Mouse (Mus musculus) left cerebral cortex, postnatal 10 days (tissue): ENCODE data around the gene Ctnnd1. TPM values are rescaled to one million over a fixed set of nuclear protein-coding genes. Genes with fewer than 3 reads are reported as not detected.

ENCODE experiments used
- DNase-seq, 2 experiments: peaks; one replicate each; pipeline ENCODE4 v3.0.0; 2021 to 2022; ENCODE audit warnings: low spot score in 2 of 2, mixed read lengths in 1 of 2; ENCODE audit errors: extremely low spot score in 1 of 2
- intact Hi-C: fragments of 180-260 bp; cut with DNase I; formaldehyde crosslinking; loops from one replicate; pipeline ENCODE4 v1.15.1; 2025
- total RNA-seq, 2 experiments: library from RNA; stranded (reverse); gene quantifications; 2 replicates each; pipeline ENCODE4 v1.2.3; 2021

Gene Ctnnd1
- total RNA-seq, 2 experiments from 2014 or later: 61.3 to 64.7 TPM

DNA sequence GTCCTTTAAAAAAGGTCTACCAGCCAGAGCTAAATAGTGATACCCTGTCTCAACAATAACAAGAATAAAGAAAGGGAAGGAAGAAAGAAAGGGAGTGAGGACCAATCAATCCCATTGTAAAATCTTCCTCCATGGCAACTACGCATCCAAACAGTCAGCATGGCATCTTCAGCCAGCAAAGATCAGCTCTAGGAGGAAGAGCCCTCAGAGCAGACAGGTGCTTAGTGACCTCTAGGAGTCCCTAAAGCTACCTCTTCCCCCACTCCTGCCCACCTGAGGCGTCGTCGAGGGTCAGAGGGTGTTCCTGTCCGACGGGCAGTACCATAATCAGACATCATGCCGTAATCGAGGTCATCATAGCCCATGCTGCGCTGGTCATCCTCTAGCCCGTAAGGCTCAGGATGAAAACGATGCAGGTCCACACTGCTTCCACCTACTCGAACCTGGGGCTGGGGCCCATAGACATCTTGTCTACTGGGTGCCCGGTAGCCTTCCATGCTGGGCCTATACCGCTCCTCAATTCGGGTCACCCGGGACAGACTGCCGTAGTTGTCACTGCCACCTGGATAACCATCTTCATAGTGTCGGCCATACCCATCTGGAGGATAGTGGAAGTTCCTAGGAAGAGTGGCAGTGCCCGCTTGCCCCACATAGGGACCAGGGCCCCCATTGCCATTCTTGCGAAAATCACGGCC is 30.8 kb downstream of the Ctnnd1 start:
- DNase-seq: no peak
- intact Hi-C loops: loop anchor here (5.0 kb wide), 1 partner anchor 38 kb away; the partner anchor contains the start of gene Btbd18

DNA sequence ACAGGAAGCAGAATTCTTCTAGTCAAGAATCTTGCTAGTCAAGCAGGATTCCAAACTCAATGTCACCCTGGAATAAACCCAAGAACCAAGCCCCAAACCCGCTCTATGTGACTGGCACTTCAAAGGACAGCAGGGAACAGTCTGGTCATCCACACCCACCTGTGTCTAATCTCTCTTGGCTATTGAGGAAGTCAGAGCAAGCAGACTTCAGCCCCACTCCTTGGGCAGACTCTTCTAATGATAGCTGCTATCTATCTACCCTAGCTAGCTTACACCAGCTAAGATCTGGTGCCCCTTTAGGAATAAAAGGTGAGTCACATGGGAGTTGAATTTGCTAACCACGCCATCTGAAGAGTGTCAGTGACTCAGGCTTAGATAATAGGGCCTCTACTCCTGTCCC is 31.7 kb downstream of the Ctnnd1 start:
- intact Hi-C loops: loop anchor here (5.0 kb wide), 1 partner anchor 38 kb away; the partner anchor contains the start of gene Btbd18
- DNase-seq: no peak

DNA sequence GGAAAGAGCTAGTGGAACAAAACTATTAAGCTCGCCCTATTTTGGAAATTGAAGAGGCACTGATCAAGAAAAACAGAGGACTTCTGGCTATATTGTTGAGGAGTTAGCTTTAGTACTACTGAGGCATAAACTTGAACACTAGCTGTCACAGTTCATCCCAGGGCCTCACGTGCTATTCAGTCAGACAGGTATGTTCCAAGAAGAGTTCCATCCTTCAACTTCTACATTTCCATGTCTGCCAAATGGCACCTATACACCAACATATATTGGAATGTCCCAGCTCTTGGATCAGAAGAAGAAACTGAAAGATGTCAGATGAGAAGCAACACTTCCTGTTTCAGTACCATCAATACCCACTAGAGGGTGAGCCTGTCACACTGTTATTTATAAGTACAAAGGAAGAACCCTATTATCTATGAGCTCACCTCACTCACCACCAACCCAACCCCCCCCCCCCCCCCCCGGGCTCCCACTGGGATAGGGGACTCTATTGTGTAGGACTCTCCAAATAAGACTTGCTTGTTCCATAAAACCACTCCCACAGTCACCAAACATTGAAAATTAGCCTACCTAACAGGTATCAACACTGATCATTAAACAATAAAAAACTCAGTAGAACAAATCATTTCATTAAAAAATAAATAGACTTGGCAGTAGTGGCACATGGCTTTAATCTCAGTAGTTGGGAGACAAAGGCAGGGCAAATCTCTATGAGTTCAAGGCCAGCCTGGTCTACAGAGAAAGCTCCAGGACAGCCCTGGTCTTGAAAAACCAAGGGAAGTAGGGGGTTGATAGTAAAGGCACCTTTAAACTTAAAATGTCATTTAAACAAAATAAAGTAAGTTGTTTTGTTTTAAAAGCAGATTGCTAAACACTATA is 32.7 kb downstream of the Ctnnd1 start:
- DNase-seq: peak in 1 of 2 experiments; percentile 31

DNA sequence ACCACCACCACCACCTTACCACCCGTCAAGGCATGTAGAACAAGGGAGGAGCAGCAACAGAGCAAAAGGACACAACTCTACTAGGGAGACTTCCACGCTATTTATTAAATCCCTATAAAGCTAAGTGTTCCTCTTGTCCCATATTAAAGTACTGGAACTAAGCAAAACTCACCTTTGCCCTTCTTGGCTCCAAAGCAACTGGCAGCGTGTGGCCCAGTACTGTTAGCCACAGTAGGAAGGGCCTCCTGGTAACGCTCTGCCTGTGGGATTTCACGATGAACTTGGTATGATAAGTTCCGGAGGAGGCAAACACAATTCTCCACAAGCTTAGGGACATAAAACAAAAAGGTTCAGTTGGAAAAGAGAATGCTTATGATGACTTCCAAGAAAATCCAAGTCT is 37.8 kb downstream of the Ctnnd1 start:
- DNase-seq: no peak
- intact Hi-C loops: no loop called here

More for the DNA sequence above, 32.7 kb downstream of the Ctnnd1 start:
- intact Hi-C loops: loop anchor here (5.0 kb wide), 1 partner anchor 39 kb away; the partner anchor contains the start of gene Btbd18

DNA sequence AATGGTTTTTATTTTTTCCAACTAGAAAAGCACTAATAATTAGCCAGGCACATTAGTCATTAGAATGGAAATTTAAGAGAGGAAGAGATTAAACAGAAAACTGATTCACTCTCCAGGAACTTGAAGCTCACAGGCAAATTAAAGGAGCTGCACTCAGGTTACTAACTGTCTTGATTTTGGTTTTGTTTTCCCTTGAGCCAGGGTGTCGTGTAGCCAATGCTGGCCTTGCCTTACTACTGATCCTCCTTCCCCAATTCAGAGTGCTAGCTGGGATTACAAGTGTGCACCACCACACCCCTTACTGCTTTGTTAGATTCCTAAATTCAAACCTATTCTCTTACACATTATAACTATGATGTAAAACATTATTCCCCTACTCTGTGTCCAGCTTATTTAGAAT is 42.7 kb downstream of the Ctnnd1 start:
- no peak for DNase-seq
- intact Hi-C loops: no loop called here

DNA sequence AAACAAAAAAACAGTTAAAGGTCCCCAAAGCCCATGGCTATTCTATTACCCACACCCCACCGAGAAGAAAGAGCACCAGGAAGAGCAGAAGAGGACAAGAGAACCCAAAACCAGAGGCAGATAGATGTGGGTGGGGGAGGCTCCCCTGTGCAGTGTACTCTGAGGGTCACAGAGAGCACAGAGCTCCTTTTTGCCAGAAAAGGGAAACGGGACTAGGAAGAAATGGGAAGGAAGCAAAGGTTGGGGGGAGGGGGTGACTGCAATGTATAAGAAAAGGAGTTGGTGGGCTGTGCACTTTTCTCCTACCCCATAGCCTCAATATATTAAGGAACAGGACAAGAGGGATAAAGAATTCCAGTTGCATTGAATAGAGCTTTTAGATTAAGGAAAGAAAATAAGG is 49.6 kb downstream of the Ctnnd1 start:
- no peak for DNase-seq
- intact Hi-C loops: no loop called here

DNA sequence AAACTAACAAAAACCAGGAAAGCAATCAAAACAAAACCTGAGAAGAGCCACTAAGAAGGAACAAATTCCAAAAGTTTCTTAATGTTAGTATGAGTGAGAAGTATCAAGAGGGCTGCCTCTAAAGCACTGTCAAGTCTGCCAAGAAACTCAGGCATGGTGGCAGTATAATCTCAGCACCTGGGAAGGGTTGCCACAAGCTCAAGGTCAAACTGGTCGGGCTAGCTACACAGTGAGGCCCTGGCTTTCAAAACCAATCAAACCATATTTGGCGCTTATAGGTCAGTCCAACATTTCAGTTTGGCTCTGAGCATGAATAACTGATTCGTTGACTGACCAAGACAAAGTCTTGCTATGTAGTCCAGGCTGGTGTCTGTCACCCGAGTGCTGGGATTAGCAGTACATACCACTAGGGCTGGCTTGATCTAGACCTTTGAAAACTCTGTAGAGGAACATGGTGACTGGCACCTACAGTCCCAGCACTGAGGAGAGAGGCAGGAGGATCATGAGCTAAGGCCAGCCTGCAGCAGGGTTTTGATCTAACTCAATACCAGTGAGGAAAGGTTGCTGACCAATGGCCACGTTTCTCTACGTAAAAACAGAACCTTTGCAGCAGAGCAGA is 51.2 kb downstream of the Ctnnd1 start:
- no peak for DNase-seq
- intact Hi-C loops: no loop called here

DNA sequence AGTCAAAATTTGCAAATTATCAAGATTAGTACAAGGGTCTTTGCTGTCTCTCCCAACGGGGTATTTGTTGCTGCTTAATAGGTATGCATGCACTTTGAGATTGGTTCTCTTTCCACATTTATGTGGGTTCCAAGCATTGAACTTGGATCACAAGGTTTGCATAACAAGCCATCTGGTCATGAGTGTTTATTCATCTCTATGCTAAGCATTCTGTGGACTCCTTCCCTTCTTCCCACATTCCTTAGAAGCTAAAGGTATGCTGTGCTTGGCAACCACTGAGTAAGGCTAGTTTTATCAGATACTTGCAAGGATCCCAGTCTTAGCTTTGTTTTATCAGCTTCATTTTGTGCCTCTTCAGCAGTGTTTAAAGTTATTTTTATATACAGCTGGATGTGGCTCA is 53.4 kb downstream of the Ctnnd1 start:
- DNase-seq: no peak
- intact Hi-C loops: no loop called here

DNA sequence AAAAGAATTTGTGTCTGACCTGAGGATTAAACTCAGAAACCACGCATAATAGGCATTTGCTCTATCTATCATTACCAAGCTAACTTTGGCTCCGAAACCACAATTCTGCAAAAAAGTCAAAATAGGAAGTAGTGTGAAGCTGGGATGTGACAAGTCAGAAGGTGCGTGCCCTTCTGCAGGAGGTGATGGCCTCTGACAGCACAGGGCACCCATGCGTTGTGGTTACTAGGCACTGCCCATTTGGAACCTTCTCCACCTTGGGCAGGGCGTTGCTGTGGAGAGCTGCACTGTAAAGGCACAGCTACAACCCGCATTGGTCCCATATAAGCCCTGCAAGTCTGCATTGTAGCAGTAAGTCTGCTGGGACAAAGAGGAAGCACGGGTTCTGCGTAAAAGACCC is 57.8 kb downstream of the Ctnnd1 start:
- DNase-seq: no peak
- intact Hi-C loops: no loop called here

DNA sequence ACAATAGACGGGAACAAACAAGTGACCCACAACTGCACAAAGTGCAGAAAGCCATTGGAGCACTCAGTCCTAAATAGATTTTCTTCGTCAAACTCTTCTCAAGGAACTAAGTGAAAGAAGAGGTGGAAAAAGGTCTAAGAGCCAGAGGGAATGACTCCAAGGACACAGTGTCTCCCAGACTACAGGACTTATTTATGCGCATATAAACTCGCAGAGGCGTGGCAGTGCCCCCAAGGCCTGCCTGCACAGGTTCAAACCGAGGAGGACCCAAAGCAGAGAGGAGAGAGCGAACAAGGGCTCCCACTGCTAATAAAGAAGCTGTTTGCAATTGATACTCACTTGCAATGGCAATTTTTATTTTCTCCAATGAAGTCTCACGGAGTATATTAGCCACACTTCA is 64.9 kb downstream of the Ctnnd1 start:
- no peak for DNase-seq

DNA sequence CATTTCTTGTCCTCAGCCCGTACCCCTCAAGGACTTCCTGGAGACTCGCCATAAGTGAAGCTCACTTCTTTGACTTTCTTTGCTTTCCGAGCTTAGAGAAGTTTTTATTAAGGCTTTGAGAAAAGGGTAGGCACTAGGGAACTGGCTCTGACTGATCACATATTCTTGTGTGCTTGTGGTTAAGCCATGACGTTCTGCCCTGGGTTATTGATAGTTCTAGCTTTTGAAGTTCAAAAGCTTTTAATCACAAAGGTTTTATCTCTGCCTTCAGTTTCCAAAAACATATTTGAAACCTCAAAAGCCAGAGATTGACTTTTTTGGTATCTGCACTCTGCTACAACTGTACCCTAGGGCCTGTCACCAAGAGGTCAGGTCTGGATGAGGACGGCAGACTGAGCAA is 68.3 kb downstream of the Ctnnd1 start:
- no peak for DNase-seq
- intact Hi-C loops: no loop called here

More for the DNA sequence above, 64.9 kb downstream of the Ctnnd1 start:
- intact Hi-C loops: no loop called here

DNA sequence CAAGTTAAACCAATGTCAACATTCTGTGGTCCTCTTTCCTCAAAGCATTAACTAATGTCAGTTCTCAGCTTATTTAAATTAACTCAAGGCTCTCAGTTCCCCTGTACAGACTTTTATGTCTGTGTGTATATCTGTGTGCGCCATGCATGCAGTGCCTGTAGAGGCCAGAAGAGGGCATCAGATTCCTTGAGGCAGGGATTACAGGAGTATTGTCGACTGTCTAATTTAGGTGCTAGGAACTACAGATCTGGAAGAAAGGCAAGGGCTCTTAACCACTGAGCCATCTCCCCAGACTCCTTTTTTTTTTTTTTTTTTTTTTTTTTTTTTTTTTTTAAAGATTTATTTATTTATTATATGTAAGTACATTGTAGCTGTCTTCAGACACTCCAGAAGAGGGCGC is 69.4 kb downstream of the Ctnnd1 start:
- DNase-seq: no peak
- intact Hi-C loops: no loop called here

DNA sequence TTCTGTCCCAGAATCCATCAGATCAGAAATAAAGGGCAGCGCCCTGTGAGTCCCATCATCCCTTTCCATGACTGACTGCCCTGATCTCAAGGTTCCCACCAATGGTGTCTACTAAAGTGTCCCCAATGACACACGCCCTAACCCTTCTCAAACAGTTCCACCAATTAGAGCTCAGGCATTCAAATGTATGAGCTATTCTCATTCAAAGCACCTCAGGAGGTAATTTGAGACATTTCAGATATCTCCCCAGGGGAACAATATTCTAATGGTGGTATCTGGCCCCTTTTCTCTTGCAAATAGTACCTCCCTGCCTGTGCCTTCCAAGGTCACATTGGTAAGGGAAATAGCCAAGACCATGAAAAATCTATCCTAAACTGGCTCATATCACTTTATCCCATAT is 71.3 kb downstream of the Ctnnd1 start:
- DNase-seq: no peak
- intact Hi-C loops: no loop called here

DNA sequence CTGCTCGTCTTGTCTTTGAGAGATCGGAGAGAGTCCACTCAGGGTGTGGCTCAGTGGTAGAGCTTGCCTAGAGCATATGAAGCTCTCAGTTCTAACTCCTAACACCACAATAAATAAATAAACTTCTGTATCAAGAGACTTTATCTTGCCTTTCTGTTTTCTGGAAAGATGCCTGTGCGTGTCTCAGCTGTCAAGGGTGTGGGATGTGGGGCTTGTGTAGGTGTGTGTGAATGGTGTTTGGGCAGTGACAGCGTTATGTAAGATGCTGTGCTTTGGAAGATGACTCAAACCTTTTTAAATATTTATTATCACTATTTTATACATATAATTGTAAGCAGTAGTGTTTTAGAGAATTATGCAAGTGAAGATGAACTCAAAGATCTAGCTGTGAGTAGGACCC is 76.4 kb downstream of the Ctnnd1 start:
- no peak for DNase-seq
- intact Hi-C loops: no loop called here

DNA sequence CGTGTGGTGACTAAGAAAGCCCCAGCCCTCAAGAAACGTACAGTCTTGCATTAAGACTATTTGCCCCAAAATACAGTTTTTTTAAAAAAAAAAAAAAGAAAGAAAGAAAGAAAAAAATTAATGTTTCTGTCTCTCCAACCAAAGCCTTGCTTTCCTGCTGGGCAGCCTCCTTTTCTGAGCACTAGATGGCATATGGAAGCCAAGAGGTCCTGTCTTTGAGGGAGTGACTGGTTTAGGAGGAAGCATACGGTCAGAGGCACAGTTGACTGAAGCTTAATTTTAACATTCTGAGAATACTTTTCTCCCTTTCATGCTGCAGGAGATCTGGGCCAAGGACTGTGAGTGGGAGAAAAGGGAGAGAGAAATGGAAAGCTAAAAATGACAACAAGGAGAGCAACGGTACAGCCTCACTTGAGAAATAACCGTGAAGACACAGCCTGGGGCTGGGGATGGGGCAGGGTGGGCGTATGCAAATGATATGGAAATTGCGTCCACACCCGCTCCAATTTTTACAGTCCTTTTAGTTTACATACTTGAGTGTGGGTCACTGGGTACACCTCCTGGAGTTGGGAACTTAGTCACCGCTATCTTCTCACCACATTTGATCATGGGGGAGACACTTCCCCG is 93.6 kb downstream of the Ctnnd1 start:
- intact Hi-C loops: no loop called here
- DNase-seq: peak; percentile 37 to 42

DNA sequence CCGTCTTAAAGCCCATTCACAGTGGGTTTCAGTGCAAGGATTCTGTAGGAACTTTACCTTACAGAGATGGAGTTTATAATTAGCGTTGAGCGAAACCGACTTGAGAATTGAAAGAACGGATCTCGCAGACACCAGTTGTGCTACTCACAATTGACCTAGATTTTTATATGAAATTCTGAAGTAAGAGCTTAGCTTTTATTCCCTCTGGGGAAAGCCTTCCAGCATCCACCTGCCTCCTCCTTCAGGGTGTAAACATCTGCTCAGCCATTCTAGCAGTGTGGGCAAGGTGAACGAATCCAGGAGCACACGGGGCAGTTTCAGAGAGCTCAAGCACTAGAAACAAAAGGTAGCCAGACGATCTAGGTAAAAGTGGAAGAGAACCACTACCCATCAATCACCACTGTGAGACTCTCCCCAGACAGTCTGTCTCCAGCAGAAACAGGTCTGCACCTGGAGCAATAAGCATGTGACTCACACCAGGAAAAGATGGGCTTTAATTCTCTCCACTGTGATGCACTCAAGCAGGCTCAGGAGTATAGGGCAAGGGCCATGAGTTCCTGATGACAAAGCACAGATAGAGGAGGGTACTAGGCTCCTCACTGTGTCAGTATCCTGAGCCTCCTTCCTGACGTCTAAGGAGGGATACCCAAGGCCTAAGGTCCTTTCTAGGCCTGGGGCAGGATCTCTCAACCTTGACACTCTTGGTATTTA is 99.0 kb downstream of the Ctnnd1 start:
- no peak for DNase-seq
- intact Hi-C loops: no loop called here
